Mouse (Mus musculus) E14TG2a.4 (cell line): ENCODE data around the gene Etnppl.

Experiments used
- CTCF ChIP-seq: conservative IDR thresholded peaks from 2 replicates; pipeline ENCODE4 v1.5.1; 2014; ENCODE audit warnings: low read length
- NANOG ChIP-seq: IDR thresholded peaks from 2 replicates; pipeline ENCODE4 v1.6.1; 2014; ENCODE audit warnings: borderline replicate concordance, low read length, mixed read lengths

GRCm38 (mm10) chr3:130582903-130583664 lies 34.2 kb upstream of the Etnppl start:
- no peak for TF ChIP-seq CTCF
- no peak for TF ChIP-seq NANOG
